Mouse (Mus musculus): Measurements from ENCODE around the gene Btbd1.
"Not testable (repeated sequence)": the region's sequence is repeated elsewhere in the genome, so short reads cannot be mapped to it uniquely, and the experiment has no call there.

Gene Btbd1

GRCm38 (mm10) chr7:81849633-81850032 is 20.4 kb upstream of the Btbd1 start:
- DNase-seq (ENCODE audit: low read depth): no peak

GRCm38 (mm10) chr7:81849214-81849613 is 20.0 kb upstream of the Btbd1 start:
- no peak for DNase-seq (ENCODE audit: low read depth)

- DNase-seq (ENCODE audit: low read depth): no peak
Observed at GRCm38 (mm10) chr7:81847777-81848176, 18.5 kb upstream of the Btbd1 start.

GRCm38 (mm10) chr7:81847010-81847409 is 17.8 kb upstream of the Btbd1 start:
- no peak for DNase-seq (ENCODE audit: low read depth)

GRCm38 (mm10) chr7:81846008-81846407 is 16.8 kb upstream of the Btbd1 start:
- no peak for DNase-seq (ENCODE audit: low read depth)

GRCm38 (mm10) chr7:81845313-81845712 is 16.1 kb upstream of the Btbd1 start:
- no peak for DNase-seq (ENCODE audit: low read depth)

- DNase-seq (ENCODE audit: low read depth): no peak
Observed at GRCm38 (mm10) chr7:81844801-81845200, 15.6 kb upstream of the Btbd1 start.

GRCm38 (mm10) chr7:81843903-81844302 is 14.7 kb upstream of the Btbd1 start:
- no peak for DNase-seq (ENCODE audit: low read depth)

- DNase-seq (ENCODE audit: low read depth): no peak
Observed at GRCm38 (mm10) chr7:81842998-81843397, 13.8 kb upstream of the Btbd1 start.

GRCm38 (mm10) chr7:81842141-81842540 is 12.9 kb upstream of the Btbd1 start:
- no peak for DNase-seq (ENCODE audit: low read depth)

- DNase-seq (ENCODE audit: low read depth): no peak
Observed at GRCm38 (mm10) chr7:81841439-81841838, 12.2 kb upstream of the Btbd1 start.

GRCm38 (mm10) chr7:81840661-81841181 is 11.5 kb upstream of the Btbd1 start:
- DNase-seq (ENCODE audit: low read depth): no peak

GRCm38 (mm10) chr7:81839746-81840145 is 10.5 kb upstream of the Btbd1 start:
- no peak for DNase-seq (ENCODE audit: low read depth)

- not testable (repeated sequence) for DNase-seq (ENCODE audit: low read depth)
Observed at GRCm38 (mm10) chr7:81837771-81838170, 8.5 kb upstream of the Btbd1 start.

GRCm38 (mm10) chr7:81835430-81835829 is 6.2 kb upstream of the Btbd1 start:
- DNase-seq (ENCODE audit: low read depth): no peak

GRCm38 (mm10) chr7:81834847-81835246 is 5.6 kb upstream of the Btbd1 start:
- no peak for DNase-seq (ENCODE audit: low read depth)

GRCm38 (mm10) chr7:81828681-81829378 is 401 bp downstream of the Btbd1 start:
- DNase-seq (ENCODE audit: low read depth): no peak

- DNase-seq (ENCODE audit: low read depth): no peak
Observed at GRCm38 (mm10) chr7:81827806-81828667, 1.2 kb downstream of the Btbd1 start.

GRCm38 (mm10) chr7:81825381-81825780 is 3.9 kb downstream of the Btbd1 start:
- no peak for DNase-seq (ENCODE audit: low read depth)

- no peak for DNase-seq (ENCODE audit: low read depth)
Observed at GRCm38 (mm10) chr7:81824906-81825305, 4.3 kb downstream of the Btbd1 start.

GRCm38 (mm10) chr7:81806067-81806466 is 23.2 kb downstream of the Btbd1 start:
- no peak for DNase-seq (ENCODE audit: low read depth)

- DNase-seq (ENCODE audit: low read depth): peak; percentile 88
Observed at GRCm38 (mm10) chr7:81789095-81789757, 40.0 kb downstream of the Btbd1 start, which contains the start of gene 3110040N11Rik. Gene 3110040N11Rik (minus strand): TSS chr7:81789478.

All from fibroblast of lung, adult 2 months (primary cell).